Mouse (Mus musculus): ENCODE data around the gene Prr36. TPM values are rescaled to one million over a fixed set of nuclear protein-coding genes. Genes with fewer than 3 reads are reported as not detected.

Gene Prr36
- total RNA-seq, 2 experiments from 2014 or later = 42.9 to 46.0 TPM

- peak overlapping the region; percentile 94 for H3K4me3 ChIP-seq
- intact Hi-C loops (cut with DNase I) = no loop called here
- H3K27ac ChIP-seq = peak overlapping the region; percentile 95
- DNase-seq (ENCODE audit: extremely low spot score in 1 of 2, low spot score in 2 of 2) = peak; percentile 61 to 62
- peak; percentile 52 for TF ChIP-seq CTCF (IDR thresholded peaks at IDR 0.05)
Measured at GRCm38 (mm10) chr8:4254001-4254400, 36.7 kb upstream of the Prr36 start.

GRCm38 (mm10) chr8:4252934-4253841 is 35.9 kb upstream of the Prr36 start, which contains the start of gene Snapc2:
Gene Snapc2 (plus strand): TSS chr8:4253080.
- peak within 1 kb of the TSS; percentile 94 for H3K4me3 ChIP-seq
- DNase-seq (ENCODE audit: extremely low spot score in 1 of 2, low spot score in 2 of 2) = peak; percentile 95
- intact Hi-C loops (cut with DNase I) = loop anchor here (1.0 to 2.0 kb wide), 2 partner anchors 14 to 70 kb away; partner anchors contain the start of genes Gm49320 and Map2k7
- peak within 1 kb of the TSS; percentile 95 for H3K27ac ChIP-seq
- no peak for TF ChIP-seq CTCF (IDR thresholded peaks at IDR 0.05)

GRCm38 (mm10) chr8:4252116-4252760 is 35.0 kb upstream of the Prr36 start:
- TF ChIP-seq CTCF (IDR thresholded peaks at IDR 0.05) = no peak
- intact Hi-C loops (cut with DNase I) = loop anchor here (2.0 kb wide), 1 partner anchor 13 kb away; the partner anchor contains the start of genes Gm49320 and Map2k7
- Histone ChIP-seq H3K4me3 (peak overlapping the region; percentile 94), H3K27ac (peak overlapping the region; percentile 95)
- no peak for DNase-seq (ENCODE audit: extremely low spot score in 1 of 2, low spot score in 2 of 2)

GRCm38 (mm10) chr8:4250306-4250970 is 33.2 kb upstream of the Prr36 start:
- no peak overlapping the region for H3K4me3 ChIP-seq
- no peak overlapping the region for H3K27ac ChIP-seq
- intact Hi-C loops (cut with DNase I) = no loop called here
- peak; percentile 86 to 88 for DNase-seq (ENCODE audit: extremely low spot score in 1 of 2, low spot score in 2 of 2)
- TF ChIP-seq CTCF (IDR thresholded peaks at IDR 0.05) = peak; percentile 93

- no peak overlapping the region for H3K4me3 ChIP-seq
- intact Hi-C loops (cut with DNase I) = loop anchor here (2.0 kb wide), 1 partner anchor 34 kb away; no protein-coding TSS in a partner anchor
- TF ChIP-seq CTCF (IDR thresholded peaks at IDR 0.05) = no peak
- no peak for DNase-seq (ENCODE audit: extremely low spot score in 1 of 2, low spot score in 2 of 2)
- H3K27ac ChIP-seq = peak overlapping the region; percentile 33; the same call in 1 of the 2 replicates
Measured at GRCm38 (mm10) chr8:4249213-4249612, 32.0 kb upstream of the Prr36 start.

GRCm38 (mm10) chr8:4247951-4248540 is 30.8 kb upstream of the Prr36 start, which contains the start of gene Tgfbr3l:
Gene Tgfbr3l (plus strand): TSS chr8:4248214.
- H3K4me3 ChIP-seq = no peak within 1 kb of the TSS
- DNase-seq (ENCODE audit: extremely low spot score in 1 of 2, low spot score in 2 of 2) = no peak
- intact Hi-C loops (cut with DNase I) = loop anchor here (2.0 kb wide), 1 partner anchor 33 kb away; no protein-coding TSS in a partner anchor
- peak within 1 kb of the TSS; percentile 33; the same call in 1 of the 2 replicates for H3K27ac ChIP-seq
- no peak for TF ChIP-seq CTCF (IDR thresholded peaks at IDR 0.05)

GRCm38 (mm10) chr8:4247241-4247640 is 30.0 kb upstream of the Prr36 start:
- DNase-seq (ENCODE audit: extremely low spot score in 1 of 2, low spot score in 2 of 2) = no peak
- intact Hi-C loops (cut with DNase I) = no loop called here
- no peak for TF ChIP-seq CTCF (IDR thresholded peaks at IDR 0.05)
- Histone ChIP-seq H3K4me3 (no peak overlapping the region), H3K27ac (no peak overlapping the region)

- TF ChIP-seq CTCF (IDR thresholded peaks at IDR 0.05) = no peak
- Histone ChIP-seq H3K4me3 (no peak overlapping the region), H3K27ac (no peak overlapping the region)
- intact Hi-C loops (cut with DNase I) = no loop called here
- no peak for DNase-seq (ENCODE audit: extremely low spot score in 1 of 2, low spot score in 2 of 2)
Measured at GRCm38 (mm10) chr8:4245737-4246136, 28.5 kb upstream of the Prr36 start.

GRCm38 (mm10) chr8:4245061-4245460 is 27.8 kb upstream of the Prr36 start:
- TF ChIP-seq CTCF (IDR thresholded peaks at IDR 0.05) = no peak
- intact Hi-C loops (cut with DNase I) = no loop called here

GRCm38 (mm10) chr8:4239193-4239890 is 22.1 kb upstream of the Prr36 start:
- H3K4me3 ChIP-seq = peak overlapping the region; percentile 96
- peak overlapping the region; percentile 94 for H3K27ac ChIP-seq
- TF ChIP-seq CTCF (IDR thresholded peaks at IDR 0.05) = no peak
- no peak for DNase-seq (ENCODE audit: extremely low spot score in 1 of 2, low spot score in 2 of 2)
- intact Hi-C loops (cut with DNase I) = loop anchor here (2.0 kb wide), 1 partner anchor 13 kb away; the partner anchor contains the start of gene Snapc2

More at GRCm38 (mm10) chr8:4245061-4245460, 27.8 kb upstream of the Prr36 start:
- no peak overlapping the region for H3K4me3 ChIP-seq
- DNase-seq (ENCODE audit: extremely low spot score in 1 of 2, low spot score in 2 of 2) = no peak
- H3K27ac ChIP-seq = no peak overlapping the region

Measured in left cerebral cortex, adult 2 months (tissue).